Mouse (Mus musculus): Measurements from ENCODE around the gene Trpc7. TPM values are rescaled to one million over a fixed set of nuclear protein-coding genes. Genes with fewer than 3 reads are reported as not detected.

The Trpc7 gene
- 0.18 and 0.27 TPM in 2 replicates for polyA plus RNA-seq (2012; rRNA removed)

DNA sequence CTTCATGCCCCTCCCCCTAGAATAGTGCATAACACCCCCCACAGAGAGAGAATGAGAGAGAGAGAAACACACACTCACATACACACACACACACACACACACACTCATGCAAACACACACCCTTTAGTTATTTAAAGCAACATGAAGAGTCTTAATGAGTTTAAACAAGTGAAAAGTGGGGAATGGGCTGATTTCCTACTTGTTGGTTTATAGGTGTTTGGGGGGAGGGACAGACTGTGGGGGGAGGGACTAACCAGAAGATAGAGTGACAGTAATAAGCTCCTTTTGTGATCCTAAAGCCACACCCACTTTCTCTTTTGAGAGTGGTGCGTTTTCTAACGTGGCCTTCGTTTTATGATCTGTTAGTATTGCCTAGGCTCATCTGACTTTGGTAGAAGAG, at the start of gene Trpc7:
TSS of gene Trpc7 (minus strand) at position 101 of the 400 bp plus-strand sequence.
- no peak within 1 kb of the TSS for H3K27ac ChIP-seq (ENCODE audit: insufficient read depth, low read depth, low read length)
- TF ChIP-seq CTCF (IDR thresholded peaks at IDR 0.05; ENCODE audit: extremely low read depth, insufficient read length, insufficient replicate concordance, low read depth, low read length) (no peak), POLR2A (IDR thresholded peaks at IDR 0.05; ENCODE audit: low read depth, low read length) (no peak)
- no peaks in the 10 kb centered on the region; the same call in 1 of the 2 replicates for H3K27me3 ChIP-seq (ENCODE audit: control insufficient read depth, insufficient read depth, low read length)
- H3K36me3 ChIP-seq (ENCODE audit: control insufficient read depth, insufficient read depth, low read length), result no peaks in the 10 kb centered on the region
- H3K4me1 ChIP-seq (ENCODE audit: control insufficient read depth, insufficient read depth, insufficient read length, low read length), result no peaks in the 10 kb centered on the region
- no peak within 1 kb of the TSS for H3K4me3 ChIP-seq (ENCODE audit: low read depth, low read length)
- WGBS, result 34% methylated on average over 3 of the region's 3 CpGs

DNA sequence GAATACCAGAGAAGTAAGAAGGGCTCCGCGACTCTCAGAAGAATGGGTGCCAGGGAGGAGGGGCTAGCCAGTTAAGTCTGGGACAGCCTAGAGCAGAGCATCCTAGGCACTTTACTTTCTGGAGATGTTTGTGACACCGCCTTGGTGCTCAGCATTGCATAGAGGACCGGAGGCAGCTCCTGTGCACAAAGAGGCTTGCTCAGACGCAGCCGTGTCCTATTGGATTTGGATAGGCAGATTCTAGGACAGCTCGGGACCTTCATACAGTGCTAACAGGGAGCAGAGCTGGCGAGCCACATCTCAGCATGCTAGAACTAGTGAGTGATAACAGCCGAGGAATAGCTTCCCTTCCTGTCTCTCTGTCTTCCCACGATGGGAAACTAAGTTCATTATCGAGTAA, 43.5 kb upstream of the Trpc7 start:
- H3K27ac ChIP-seq (ENCODE audit: insufficient read depth, low read depth, low read length), result no peak overlapping the region
- TF ChIP-seq CTCF (IDR thresholded peaks at IDR 0.05; ENCODE audit: extremely low read depth, insufficient read length, insufficient replicate concordance, low read depth, low read length) (no peak), POLR2A (IDR thresholded peaks at IDR 0.05; ENCODE audit: low read depth, low read length) (no peak)
- H3K36me3 ChIP-seq (ENCODE audit: control insufficient read depth, insufficient read depth, low read length), result no peaks in the 10 kb centered on the region
- 80% methylated on average over 11 of the region's 11 CpGs for WGBS
- H3K4me3 ChIP-seq (ENCODE audit: low read depth, low read length), result no peak overlapping the region
- H3K4me1 ChIP-seq (ENCODE audit: control insufficient read depth, insufficient read depth, insufficient read length, low read length), result no peaks in the 10 kb centered on the region
- no peaks in the 10 kb centered on the region for H3K27me3 ChIP-seq (ENCODE audit: control insufficient read depth, insufficient read depth, low read length)

DNA sequence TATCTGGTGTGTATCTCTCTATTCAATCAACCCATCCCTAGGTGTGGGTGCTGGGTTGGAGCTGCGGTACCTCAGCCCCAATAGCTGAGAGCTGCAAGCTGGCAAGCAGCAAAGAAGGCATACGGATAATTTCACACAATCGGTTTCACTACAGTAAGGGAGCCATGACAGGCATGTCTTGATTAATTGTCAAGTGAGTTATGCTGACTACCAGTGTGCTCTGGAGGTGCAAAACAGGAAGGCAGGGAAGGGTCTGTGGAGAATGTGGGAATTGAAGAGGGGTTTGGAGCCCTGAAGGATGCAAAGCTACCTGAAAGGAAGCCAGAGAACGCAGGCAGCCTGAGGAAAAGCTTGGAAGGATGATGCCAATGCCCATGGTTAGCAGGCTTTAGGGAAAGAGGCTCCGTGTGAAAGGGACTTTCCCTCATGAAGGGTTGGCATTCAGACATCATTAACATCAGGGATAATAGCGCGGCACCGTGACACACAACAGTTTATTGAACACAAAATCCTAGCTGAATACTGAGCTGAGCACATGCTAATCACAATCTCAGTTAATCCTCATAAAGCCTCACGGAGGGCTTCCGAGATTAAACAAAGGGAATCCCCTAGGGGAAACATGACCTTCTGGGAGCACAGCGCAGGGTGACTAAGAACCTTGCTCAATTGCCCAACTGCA, 38.2 kb upstream of the Trpc7 start:
- H3K27ac ChIP-seq (ENCODE audit: insufficient read depth, low read depth, low read length), result no peak overlapping the region
- WGBS, result 78% methylated on average over 11 of the region's 11 CpGs
- H3K4me3 ChIP-seq (ENCODE audit: low read depth, low read length), result no peak overlapping the region
- no peak for TF ChIP-seq POLR2A (IDR thresholded peaks at IDR 0.05; ENCODE audit: low read depth, low read length)
- no peak for TF ChIP-seq CTCF (IDR thresholded peaks at IDR 0.05; ENCODE audit: extremely low read depth, insufficient read length, insufficient replicate concordance, low read depth, low read length)
- no peaks in the 10 kb centered on the region for H3K36me3 ChIP-seq (ENCODE audit: control insufficient read depth, insufficient read depth, low read length)
- no peaks in the 10 kb centered on the region for H3K4me1 ChIP-seq (ENCODE audit: control insufficient read depth, insufficient read depth, insufficient read length, low read length)
- no peaks in the 10 kb centered on the region for H3K27me3 ChIP-seq (ENCODE audit: control insufficient read depth, insufficient read depth, low read length)

- no peak for TF ChIP-seq CTCF (IDR thresholded peaks at IDR 0.05; ENCODE audit: extremely low read depth, insufficient read length, insufficient replicate concordance, low read depth, low read length)
- TF ChIP-seq POLR2A (IDR thresholded peaks at IDR 0.05; ENCODE audit: low read depth, low read length), result no peak
- H3K4me1 ChIP-seq (ENCODE audit: control insufficient read depth, insufficient read depth, insufficient read length, low read length), result no peaks in the 10 kb centered on the region
- WGBS, result 93% methylated on average over 2 of the region's 2 CpGs
- no peak overlapping the region for H3K4me3 ChIP-seq (ENCODE audit: low read depth, low read length)
- no peaks in the 10 kb centered on the region for H3K27me3 ChIP-seq (ENCODE audit: control insufficient read depth, insufficient read depth, low read length)
- H3K27ac ChIP-seq (ENCODE audit: insufficient read depth, low read depth, low read length), result no peak overlapping the region
- no peaks in the 10 kb centered on the region for H3K36me3 ChIP-seq (ENCODE audit: control insufficient read depth, insufficient read depth, low read length)
These were observed 34.6 kb upstream of the Trpc7 start for GRCm38 (mm10) chr13:56930421-56930820.

DNA sequence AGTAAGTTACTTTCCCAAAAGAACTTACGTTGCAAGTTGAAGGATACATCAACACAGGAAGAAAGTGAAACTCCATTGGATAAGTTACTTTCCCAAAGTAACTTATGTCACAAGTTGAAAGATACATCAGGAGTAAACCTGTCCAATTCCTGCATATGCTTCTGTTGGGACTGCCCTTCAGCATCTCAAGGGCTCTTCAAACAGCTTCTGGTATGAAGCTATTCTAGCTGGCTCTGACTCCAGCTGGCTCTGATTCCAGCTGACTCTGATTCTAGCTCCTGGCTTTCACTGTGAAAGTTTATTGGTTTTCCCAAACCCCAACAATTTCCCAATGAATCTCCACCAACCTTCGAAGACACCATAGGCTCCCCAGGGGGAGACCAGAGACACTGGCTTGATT, 27.2 kb upstream of the Trpc7 start:
- TF ChIP-seq CTCF (IDR thresholded peaks at IDR 0.05; ENCODE audit: extremely low read depth, insufficient read length, insufficient replicate concordance, low read depth, low read length) (no peak), POLR2A (IDR thresholded peaks at IDR 0.05; ENCODE audit: low read depth, low read length) (no peak)
- H3K4me1 ChIP-seq (ENCODE audit: control insufficient read depth, insufficient read depth, insufficient read length, low read length), result no peaks in the 10 kb centered on the region
- no peak overlapping the region for H3K4me3 ChIP-seq (ENCODE audit: low read depth, low read length)
- no peak overlapping the region for H3K27ac ChIP-seq (ENCODE audit: insufficient read depth, low read depth, low read length)
- no peaks in the 10 kb centered on the region for H3K27me3 ChIP-seq (ENCODE audit: control insufficient read depth, insufficient read depth, low read length)
- WGBS, result 75% methylated on average over 2 of the region's 2 CpGs
- no peaks in the 10 kb centered on the region for H3K36me3 ChIP-seq (ENCODE audit: control insufficient read depth, insufficient read depth, low read length)

DNA sequence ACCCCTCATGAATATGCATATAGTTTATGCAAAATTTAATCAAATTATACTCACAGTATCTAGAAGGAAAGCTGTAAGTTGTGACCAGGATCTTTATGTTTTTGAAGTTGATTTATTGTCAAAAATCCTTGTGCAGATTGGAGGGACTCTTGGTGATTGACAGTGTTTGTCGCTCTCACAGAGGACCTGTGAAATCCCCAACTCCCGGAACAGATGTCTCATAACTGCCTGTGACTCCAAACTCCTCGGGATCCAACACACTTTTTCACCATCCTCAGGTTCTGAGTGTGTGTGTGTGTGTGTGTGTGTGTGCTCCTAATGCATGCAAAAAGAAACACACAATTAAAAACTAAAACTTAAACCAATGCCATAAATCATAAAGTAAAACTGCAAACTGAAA, 25.5 kb upstream of the Trpc7 start:
- TF ChIP-seq CTCF (IDR thresholded peaks at IDR 0.05; ENCODE audit: extremely low read depth, insufficient read length, insufficient replicate concordance, low read depth, low read length) (no peak), POLR2A (IDR thresholded peaks at IDR 0.05; ENCODE audit: low read depth, low read length) (no peak)
- no peak overlapping the region for H3K4me3 ChIP-seq (ENCODE audit: low read depth, low read length)
- WGBS, result 62% methylated on average over 3 of the region's 3 CpGs
- H3K36me3 ChIP-seq (ENCODE audit: control insufficient read depth, insufficient read depth, low read length), result no peaks in the 10 kb centered on the region
- no peak overlapping the region for H3K27ac ChIP-seq (ENCODE audit: insufficient read depth, low read depth, low read length)
- no peaks in the 10 kb centered on the region for H3K27me3 ChIP-seq (ENCODE audit: control insufficient read depth, insufficient read depth, low read length)
- H3K4me1 ChIP-seq (ENCODE audit: control insufficient read depth, insufficient read depth, insufficient read length, low read length), result no peaks in the 10 kb centered on the region

DNA sequence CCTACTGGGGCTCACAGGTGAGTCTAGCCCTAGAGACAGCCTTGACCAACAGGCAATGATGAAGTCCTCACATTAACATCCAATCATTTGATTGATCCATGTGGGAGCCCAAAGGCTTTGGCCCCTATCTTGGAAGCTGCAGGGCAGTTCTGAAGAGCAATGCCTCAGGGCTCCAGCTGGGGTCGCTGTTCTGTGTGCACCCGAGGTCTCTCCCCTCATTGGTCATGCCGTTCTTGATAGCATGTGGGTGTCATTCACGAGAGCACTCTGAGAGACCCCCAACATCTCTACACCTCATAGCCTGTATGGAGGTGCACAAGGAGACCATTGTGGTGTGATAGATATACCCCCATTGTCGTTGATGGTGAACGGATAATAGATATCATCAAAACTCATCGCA, 18.9 kb upstream of the Trpc7 start:
- no peak overlapping the region for H3K4me3 ChIP-seq (ENCODE audit: low read depth, low read length)
- H3K4me1 ChIP-seq (ENCODE audit: control insufficient read depth, insufficient read depth, insufficient read length, low read length), result no peaks in the 10 kb centered on the region
- H3K36me3 ChIP-seq (ENCODE audit: control insufficient read depth, insufficient read depth, low read length), result no peaks in the 10 kb centered on the region
- H3K27me3 ChIP-seq (ENCODE audit: control insufficient read depth, insufficient read depth, low read length), result no peaks in the 10 kb centered on the region
- H3K27ac ChIP-seq (ENCODE audit: insufficient read depth, low read depth, low read length), result no peak overlapping the region
- WGBS, result 79% methylated on average over 7 of the region's 7 CpGs
- TF ChIP-seq CTCF (IDR thresholded peaks at IDR 0.05; ENCODE audit: extremely low read depth, insufficient read length, insufficient replicate concordance, low read depth, low read length), result no peak
- TF ChIP-seq POLR2A (IDR thresholded peaks at IDR 0.05; ENCODE audit: low read depth, low read length), result no peak
